Mouse (Mus musculus): Measurements from ENCODE around the gene Osbpl11. TPM values are rescaled to one million over a fixed set of nuclear protein-coding genes. Genes with fewer than 3 reads are reported as not detected.
A peak's percentile ranks its signal among the peaks of the same experiment; 100 is the strongest.

Osbpl11 gene
- polyA plus RNA-seq, 1 experiment from 2014 or later, result 19.8 TPM

GRCm38 (mm10) chr16:33250651-33251120, 65.8 kb downstream of the Osbpl11 start:
- no peak for ATAC-seq
- peaks cover 27% of the 10 kb centered on the region for H3K4me1 ChIP-seq (replicated peaks)
- no peaks in the 10 kb centered on the region for H3K36me3 ChIP-seq
- WGBS, result 25% methylated on average over 9 of the region's 9 CpGs
- H3K4me2 ChIP-seq (replicated peaks), result peak overlapping the region; percentile 66
- no peaks in the 10 kb centered on the region for H3K27me3 ChIP-seq
- peak overlapping the region; percentile 92 for H3K9ac ChIP-seq (replicated peaks)
- H3K27ac ChIP-seq, result 0 out of 2 replicates have a peak overlapping the region, but pooled peaks have one; percentile 82
- H3K4me3 ChIP-seq (replicated peaks), result peak overlapping the region; percentile 85
- no peaks in the 10 kb centered on the region for H3K9me3 ChIP-seq

GRCm38 (mm10) chr16:33251194-33252051, 66.6 kb downstream of the Osbpl11 start, which contains the start of gene Snx4:
Gene Snx4, plus strand, starts transcription at chr16:33251442.
- ATAC-seq, result peak; percentile 92
- Histone ChIP-seq H3K9me3 (no peaks in the 10 kb centered on the region), H3K36me3 (no peaks in the 10 kb centered on the region), H3K4me3 (replicated peaks) (peak within 1 kb of the TSS; percentile 85), H3K27me3 (no peaks in the 10 kb centered on the region), H3K27ac (peak within 1 kb of the TSS; percentile 82), H3K4me1 (replicated peaks) (peaks cover 27% of the 10 kb centered on the region), H3K4me2 (replicated peaks) (peak within 1 kb of the TSS; percentile 66), H3K9ac (replicated peaks) (peak within 1 kb of the TSS; percentile 92)
- WGBS, result under 1% methylated on average over 71 of the region's 72 CpGs

- 85% methylated on average over 7 of the region's 7 CpGs for WGBS
- Histone ChIP-seq H3K9me3 (no peaks in the 10 kb centered on the region), H3K27ac (no peak overlapping the region), H3K9ac (replicated peaks) (no peak overlapping the region), H3K4me3 (replicated peaks) (no peak overlapping the region), H3K36me3 (0 out of 2 replicates have a peak, but pooled peaks cover 3% of the 10 kb centered on the region), H3K4me1 (replicated peaks) (peaks cover 24% of the 10 kb centered on the region), H3K27me3 (no peaks in the 10 kb centered on the region), H3K4me2 (replicated peaks) (no peak overlapping the region)
- no peak for ATAC-seq
Observed at GRCm38 (mm10) chr16:33255601-33256000, 70.7 kb downstream of the Osbpl11 start.

- no peak overlapping the region for H3K4me3 ChIP-seq (replicated peaks)
- no peaks in the 10 kb centered on the region for H3K9me3 ChIP-seq
- 92% methylated on average over 2 of the region's 2 CpGs for WGBS
- H3K4me1 ChIP-seq (replicated peaks), result peaks cover 6% of the 10 kb centered on the region; the same call in 1 of the 2 replicates
- H3K9ac ChIP-seq (replicated peaks), result no peak overlapping the region
- no peaks in the 10 kb centered on the region for H3K27me3 ChIP-seq
- no peak overlapping the region for H3K4me2 ChIP-seq (replicated peaks)
- H3K36me3 ChIP-seq, result 0 out of 2 replicates have a peak, but pooled peaks cover 3% of the 10 kb centered on the region
- no peak overlapping the region for H3K27ac ChIP-seq
- no peak for ATAC-seq
Observed at GRCm38 (mm10) chr16:33258530-33258929, 73.7 kb downstream of the Osbpl11 start.

- Histone ChIP-seq H3K36me3 (peaks cover 8% of the 10 kb centered on the region), H3K4me3 (replicated peaks) (no peak overlapping the region), H3K27me3 (no peaks in the 10 kb centered on the region), H3K27ac (no peak overlapping the region), H3K9me3 (no peaks in the 10 kb centered on the region), H3K9ac (replicated peaks) (no peak overlapping the region), H3K4me1 (replicated peaks) (0 out of 2 replicates have a peak, but pooled peaks cover 5% of the 10 kb centered on the region), H3K4me2 (replicated peaks) (no peak overlapping the region)
- 84% methylated on average over 3 of the region's 3 CpGs for WGBS
- ATAC-seq, result no peak
Observed at GRCm38 (mm10) chr16:33259824-33260223, 75.0 kb downstream of the Osbpl11 start.

GRCm38 (mm10) chr16:33260825-33261224, 76.0 kb downstream of the Osbpl11 start:
- H3K36me3 ChIP-seq, result peaks cover 16% of the 10 kb centered on the region
- H3K4me2 ChIP-seq (replicated peaks), result no peak overlapping the region
- 94% methylated on average over 8 of the region's 8 CpGs for WGBS
- no peaks in the 10 kb centered on the region for H3K4me1 ChIP-seq (replicated peaks)
- ATAC-seq, result no peak
- no peaks in the 10 kb centered on the region for H3K27me3 ChIP-seq
- H3K9ac ChIP-seq (replicated peaks), result no peak overlapping the region
- no peak overlapping the region for H3K27ac ChIP-seq
- no peak overlapping the region for H3K4me3 ChIP-seq (replicated peaks)
- no peaks in the 10 kb centered on the region for H3K9me3 ChIP-seq

GRCm38 (mm10) chr16:33261584-33262061, 76.8 kb downstream of the Osbpl11 start:
- WGBS, result 89% methylated on average over 2 of the region's 2 CpGs
- Histone ChIP-seq H3K9me3 (no peaks in the 10 kb centered on the region), H3K4me3 (replicated peaks) (no peak overlapping the region), H3K9ac (replicated peaks) (no peak overlapping the region), H3K4me1 (replicated peaks) (no peaks in the 10 kb centered on the region), H3K4me2 (replicated peaks) (no peak overlapping the region), H3K27ac (no peak overlapping the region), H3K27me3 (no peaks in the 10 kb centered on the region), H3K36me3 (peaks cover 24% of the 10 kb centered on the region)
- no peak for ATAC-seq

GRCm38 (mm10) chr16:33262096-33262495, 77.2 kb downstream of the Osbpl11 start:
- Histone ChIP-seq H3K36me3 (peaks cover 29% of the 10 kb centered on the region), H3K4me3 (replicated peaks) (no peak overlapping the region), H3K27me3 (no peaks in the 10 kb centered on the region), H3K9ac (replicated peaks) (no peak overlapping the region), H3K4me2 (replicated peaks) (no peak overlapping the region), H3K4me1 (replicated peaks) (no peaks in the 10 kb centered on the region), H3K9me3 (no peaks in the 10 kb centered on the region), H3K27ac (no peak overlapping the region)
- no peak for ATAC-seq
- WGBS, result 100% methylated on average over 1 of the region's 1 CpGs

GRCm38 (mm10) chr16:33267616-33268253, 82.9 kb downstream of the Osbpl11 start:
- peaks cover 62% of the 10 kb centered on the region for H3K36me3 ChIP-seq

GRCm38 (mm10) chr16:33271824-33272223, 87.0 kb downstream of the Osbpl11 start:
- Histone ChIP-seq H3K36me3 (peaks cover 66% of the 10 kb centered on the region), H3K27ac (no peak overlapping the region), H3K4me3 (replicated peaks) (no peak overlapping the region), H3K9ac (replicated peaks) (no peak overlapping the region), H3K27me3 (no peaks in the 10 kb centered on the region), H3K4me1 (replicated peaks) (no peaks in the 10 kb centered on the region), H3K4me2 (replicated peaks) (no peak overlapping the region), H3K9me3 (no peaks in the 10 kb centered on the region)
- ATAC-seq, result no peak
- 94% methylated on average over 4 of the region's 4 CpGs for WGBS

More at GRCm38 (mm10) chr16:33267616-33268253, 82.9 kb downstream of the Osbpl11 start:
- ATAC-seq, result no peak
- WGBS, result 91% methylated on average over 9 of the region's 9 CpGs
- Histone ChIP-seq H3K27ac (no peak overlapping the region), H3K4me2 (replicated peaks) (no peak overlapping the region), H3K4me1 (replicated peaks) (no peaks in the 10 kb centered on the region), H3K9ac (replicated peaks) (no peak overlapping the region), H3K27me3 (no peaks in the 10 kb centered on the region), H3K9me3 (no peaks in the 10 kb centered on the region), H3K4me3 (replicated peaks) (no peak overlapping the region)

GRCm38 (mm10) chr16:33283079-33283478, 98.2 kb downstream of the Osbpl11 start:
- no peak for ATAC-seq
- Histone ChIP-seq H3K36me3 (peaks cover 74% of the 10 kb centered on the region), H3K27ac (no peak overlapping the region), H3K9me3 (no peaks in the 10 kb centered on the region), H3K4me2 (replicated peaks) (no peak overlapping the region), H3K27me3 (no peaks in the 10 kb centered on the region), H3K9ac (replicated peaks) (no peak overlapping the region), H3K4me3 (replicated peaks) (no peak overlapping the region), H3K4me1 (replicated peaks) (no peaks in the 10 kb centered on the region)
- 82% methylated on average over 1 of the region's 1 CpGs for WGBS

- H3K4me3 ChIP-seq (replicated peaks), result no peak overlapping the region
- 82% methylated on average over 9 of the region's 9 CpGs for whole genome bisulfite sequencing
- no peaks in the 10 kb centered on the region for H3K4me1 ChIP-seq (replicated peaks)
- H3K36me3 ChIP-seq, result peaks cover 85% of the 10 kb centered on the region
- no peak overlapping the region for H3K9ac ChIP-seq (replicated peaks)
- H3K9me3 ChIP-seq, result peaks cover 4% of the 10 kb centered on the region
- H3K4me2 ChIP-seq (replicated peaks), result no peak overlapping the region
- ATAC-seq, result no peak
- no peak overlapping the region for H3K27ac ChIP-seq
- no peaks in the 10 kb centered on the region for H3K27me3 ChIP-seq
Observed at GRCm38 (mm10) chr16:33288536-33288935, 103.7 kb downstream of the Osbpl11 start.
